Mouse (Mus musculus) ES-E14 (cell line): ENCODE data around the gene Mme. TPM values are rescaled to one million over a fixed set of nuclear protein-coding genes. Genes with fewer than 3 reads are reported as not detected.

Experiments
- DNase-seq: peaks from one replicate; pipeline ENCODE4 v3.0.0-alpha.2; 2013; ENCODE audit warnings: low read depth, low spot score
- H3K27ac ChIP-seq: 2 replicates; pipeline ENCODE4 v1.5.1; 2012; ENCODE audit warnings: low read depth, mild to moderate bottlenecking, low read length, moderate library complexity, mixed read lengths; ENCODE audit not compliant: poor library complexity, insufficient read depth, severe bottlenecking
- H3K36me3 ChIP-seq: 2 replicates; pipeline ENCODE4 v1.6.1; 2012; ENCODE audit warnings: mild to moderate bottlenecking, low read length, moderate library complexity, mixed read lengths; ENCODE audit not compliant: control insufficient read depth, poor library complexity, insufficient read depth, severe bottlenecking
- H3K4me1 ChIP-seq, 2 experiments: fragments of 150-350 bp in 1 of 2; sonication (generic) in 1 of 2; 2 replicates each; pipeline ENCODE4 v1.6.1; 2012; ENCODE audit warnings: low read length in 2 of 2, mild to moderate bottlenecking in 1 of 2, mixed read lengths in 1 of 2; ENCODE audit not compliant: control insufficient read depth in 2 of 2, insufficient read depth in 2 of 2, poor library complexity in 1 of 2
- H3K4me3 ChIP-seq, 2 experiments: fragments of 150-350 bp in 1 of 2; sonication (generic) in 1 of 2; 2 replicates each; pipeline ENCODE4 v1.5.1; 2012; ENCODE audit warnings: low read length in 2 of 2, low read depth in 1 of 2, mild to moderate bottlenecking in 1 of 2, mixed read lengths in 1 of 2; ENCODE audit not compliant: insufficient read depth in 1 of 2, poor library complexity in 1 of 2, severe bottlenecking in 1 of 2
- H3K9ac ChIP-seq: 2 replicates; pipeline ENCODE4 v1.6.1; 2012; ENCODE audit warnings: low read depth, mild to moderate bottlenecking, low read length, mixed read lengths; ENCODE audit not compliant: poor library complexity, insufficient read depth, severe bottlenecking
- H3K9me3 ChIP-seq: fragments of 150-350 bp; sonication (generic); 2 replicates; pipeline ENCODE4 v1.6.1; 2012; ENCODE audit warnings: low read depth, mild to moderate bottlenecking, low read length; ENCODE audit not compliant: control insufficient read depth, insufficient read depth
- CHD2 ChIP-seq: IDR thresholded peaks from 2 replicates; pipeline ENCODE4 v1.6.1; 2014; ENCODE audit warnings: mild to moderate bottlenecking, low read depth, low read length, inconsistent platforms
- HCFC1 ChIP-seq: IDR thresholded peaks from 2 replicates; pipeline ENCODE4 v1.6.1; 2012; ENCODE audit warnings: low read length, inconsistent platforms, borderline replicate concordance; ENCODE audit not compliant: insufficient read depth
- MAFK ChIP-seq: IDR thresholded peaks from 2 replicates; pipeline ENCODE4 v1.6.1; 2014; ENCODE audit warnings: mild to moderate bottlenecking, low read depth, low read length, inconsistent platforms; ENCODE audit not compliant: insufficient read depth
- ZC3H11A ChIP-seq: IDR thresholded peaks from 2 replicates; pipeline ENCODE4 v1.6.1; 2012; ENCODE audit warnings: low read depth, mild to moderate bottlenecking, inconsistent platforms, low read length, borderline replicate concordance
- ZNF384 ChIP-seq: IDR thresholded peaks from 2 replicates; pipeline ENCODE4 v1.6.1; 2012; ENCODE audit warnings: low read depth, low read length, inconsistent platforms
- in situ Hi-C, 2 experiments: fragments of 600-800 bp; cut with MboI; formaldehyde crosslinking; loops; one replicate each; pipeline ENCODE4 v1.15.1; 2025; ENCODE audit warnings: low sequenced_read_pairs in 2 of 2, inconsistent platforms in 1 of 2; ENCODE audit not compliant: unreplicated experiment in 2 of 2
- total RNA-seq: library from RNA; depleted of rRNA; stranded (reverse); fragments of 300-350 nt; gene quantifications from 2 replicates; pipeline ENCODE4 v1.2.3, GENCODE M21; 2012

Mme gene
- total RNA-seq, 1 experiment: 73.3 TPM

- TF ChIP-seq ZC3H11A (no peak), ZNF384 (no peak), CHD2 (no peak), HCFC1 (no peak), MAFK (no peak)
- in situ Hi-C loops: no loop called here
- Histone ChIP-seq H3K9ac (no peak overlapping the region), H3K36me3 (no peaks in the 10 kb centered on the region), H3K4me1 (no peaks in the 10 kb centered on the region), H3K9me3 (no peaks in the 10 kb centered on the region), H3K4me3 (no peak overlapping the region), H3K27ac (no peak overlapping the region)
- DNase-seq: no peak
Measured at GRCm38 (mm10) chr3:63394424-63394941, 153.1 kb downstream of the Mme start.

- Histone ChIP-seq H3K27ac (no peak overlapping the region), H3K9ac (no peak overlapping the region), H3K4me3 (no peak overlapping the region), H3K36me3 (no peaks in the 10 kb centered on the region), H3K9me3 (no peaks in the 10 kb centered on the region), H3K4me1 (no peaks in the 10 kb centered on the region)
- TF ChIP-seq ZC3H11A (no peak), HCFC1 (no peak), ZNF384 (no peak), CHD2 (no peak), MAFK (no peak)
- DNase-seq: no peak
- in situ Hi-C loops: no loop called here
Measured at GRCm38 (mm10) chr3:63398171-63398570, 156.8 kb downstream of the Mme start.

GRCm38 (mm10) chr3:63406438-63406837 lies 165.1 kb downstream of the Mme start:
- in situ Hi-C loops: no loop called here
- no peaks in the 10 kb centered on the region for H3K36me3 ChIP-seq
- no peak for DNase-seq
- H3K9ac ChIP-seq: no peak overlapping the region
- TF ChIP-seq CHD2: no peak
- no peak for TF ChIP-seq ZNF384
- TF ChIP-seq HCFC1: no peak
- TF ChIP-seq MAFK: no peak
- no peak for TF ChIP-seq ZC3H11A
- H3K9me3 ChIP-seq: no peaks in the 10 kb centered on the region
- no peak overlapping the region for H3K4me3 ChIP-seq
- H3K27ac ChIP-seq: no peak overlapping the region
- H3K4me1 ChIP-seq: no peaks in the 10 kb centered on the region

GRCm38 (mm10) chr3:63411006-63411405 lies 169.7 kb downstream of the Mme start:
- Histone ChIP-seq H3K36me3 (no peaks in the 10 kb centered on the region), H3K4me1 (no peaks in the 10 kb centered on the region), H3K9ac (no peak overlapping the region), H3K27ac (no peak overlapping the region), H3K4me3 (no peak overlapping the region), H3K9me3 (no peaks in the 10 kb centered on the region)
- in situ Hi-C loops: no loop called here
- TF ChIP-seq HCFC1: no peak
- no peak for TF ChIP-seq ZC3H11A
- TF ChIP-seq MAFK: no peak
- no peak for TF ChIP-seq CHD2
- TF ChIP-seq ZNF384: no peak
- no peak for DNase-seq

GRCm38 (mm10) chr3:63412220-63412937 lies 171.0 kb downstream of the Mme start:
- H3K9me3 ChIP-seq: no peaks in the 10 kb centered on the region
- no peak overlapping the region for H3K4me3 ChIP-seq
- H3K36me3 ChIP-seq: no peaks in the 10 kb centered on the region
- no peak overlapping the region for H3K27ac ChIP-seq
- no peak for TF ChIP-seq MAFK
- no peak for TF ChIP-seq HCFC1
- no peak for TF ChIP-seq ZC3H11A
- TF ChIP-seq ZNF384: no peak
- no peak for TF ChIP-seq CHD2
- DNase-seq: no peak
- no peak overlapping the region for H3K9ac ChIP-seq
- in situ Hi-C loops: no loop called here
- H3K4me1 ChIP-seq: no peaks in the 10 kb centered on the region
